Mouse (Mus musculus): ENCODE data around the gene Trp53bp2. TPM values are rescaled to one million over a fixed set of nuclear protein-coding genes. Genes with fewer than 3 reads are reported as not detected.

Gene Trp53bp2
- polyA plus RNA-seq, 1 experiment from 2014 or later, result 26.2 TPM

- 46% methylated on average over 4 of the region's 4 CpGs for WGBS
- no peaks in the 10 kb centered on the region for H3K9me3 ChIP-seq (ENCODE audit: low read length)
- no peak overlapping the region for H3K4me2 ChIP-seq (replicated peaks; ENCODE audit: low read depth, low read length)
- ATAC-seq (ENCODE audit: low FRiP score, low TSS enrichment), result 0 out of 2 replicates have a peak, but pooled peaks have one; percentile 19
- H3K4me1 ChIP-seq (ENCODE audit: insufficient read depth, low read length), result no peaks in the 10 kb centered on the region
- H3K9ac ChIP-seq (replicated peaks; ENCODE audit: low read length), result no peak overlapping the region
- H3K4me3 ChIP-seq (ENCODE audit: low read length), result no peak overlapping the region
- H3K27ac ChIP-seq (ENCODE audit: low read length), result peak overlapping the region; percentile 47; the same call in 1 of the 2 replicates
- peaks cover 42% of the 10 kb centered on the region for H3K36me3 ChIP-seq (ENCODE audit: insufficient read depth, low read length)
- no peaks in the 10 kb centered on the region for H3K27me3 ChIP-seq (ENCODE audit: insufficient read depth, low read length)
These were observed 43.5 kb downstream of the Trp53bp2 start for GRCm38 (mm10) chr1:182452473-182452872.

- 87% methylated on average over 2 of the region's 2 CpGs for WGBS
- Histone ChIP-seq H3K27me3 (ENCODE audit: insufficient read depth, low read length) (no peaks in the 10 kb centered on the region), H3K9ac (replicated peaks; ENCODE audit: low read length) (no peak overlapping the region), H3K9me3 (ENCODE audit: low read length) (no peaks in the 10 kb centered on the region), H3K4me2 (replicated peaks; ENCODE audit: low read depth, low read length) (no peak overlapping the region), H3K36me3 (ENCODE audit: insufficient read depth, low read length) (peaks cover 30% of the 10 kb centered on the region), H3K4me3 (ENCODE audit: low read length) (no peak overlapping the region), H3K27ac (ENCODE audit: low read length) (no peak overlapping the region), H3K4me1 (ENCODE audit: insufficient read depth, low read length) (peaks cover 18% of the 10 kb centered on the region)
- ATAC-seq (ENCODE audit: low FRiP score, low TSS enrichment), result no peak
These were observed 46.1 kb downstream of the Trp53bp2 start for GRCm38 (mm10) chr1:182455080-182455479.

GRCm38 (mm10) chr1:182458556-182458955, 49.6 kb downstream of the Trp53bp2 start:
- 56% methylated on average over 19 of the region's 19 CpGs for WGBS
- Histone ChIP-seq H3K27me3 (ENCODE audit: insufficient read depth, low read length) (no peaks in the 10 kb centered on the region), H3K4me3 (ENCODE audit: low read length) (no peak overlapping the region), H3K9me3 (ENCODE audit: low read length) (no peaks in the 10 kb centered on the region), H3K36me3 (ENCODE audit: insufficient read depth, low read length) (peaks cover 33% of the 10 kb centered on the region), H3K4me2 (replicated peaks; ENCODE audit: low read depth, low read length) (no peak overlapping the region), H3K4me1 (ENCODE audit: insufficient read depth, low read length) (peaks cover 42% of the 10 kb centered on the region), H3K9ac (replicated peaks; ENCODE audit: low read length) (no peak overlapping the region), H3K27ac (ENCODE audit: low read length) (peak overlapping the region; percentile 21; the same call in 1 of the 2 replicates)
- ATAC-seq (ENCODE audit: low FRiP score, low TSS enrichment), result no peak

GRCm38 (mm10) chr1:182459436-182459835, 50.5 kb downstream of the Trp53bp2 start:
- Histone ChIP-seq H3K9me3 (ENCODE audit: low read length) (no peaks in the 10 kb centered on the region), H3K4me3 (ENCODE audit: low read length) (no peak overlapping the region), H3K4me1 (ENCODE audit: insufficient read depth, low read length) (peaks cover 50% of the 10 kb centered on the region), H3K4me2 (replicated peaks; ENCODE audit: low read depth, low read length) (no peak overlapping the region), H3K9ac (replicated peaks; ENCODE audit: low read length) (no peak overlapping the region), H3K36me3 (ENCODE audit: insufficient read depth, low read length) (peaks cover 27% of the 10 kb centered on the region), H3K27me3 (ENCODE audit: insufficient read depth, low read length) (no peaks in the 10 kb centered on the region), H3K27ac (ENCODE audit: low read length) (peak overlapping the region; percentile 93)
- 63% methylated on average over 8 of the region's 8 CpGs for WGBS
- ATAC-seq (ENCODE audit: low FRiP score, low TSS enrichment), result 0 out of 2 replicates have a peak, but pooled peaks have one; percentile 4

GRCm38 (mm10) chr1:182460291-182461244, 51.6 kb downstream of the Trp53bp2 start:
- H3K36me3 ChIP-seq (ENCODE audit: insufficient read depth, low read length), result peaks cover 24% of the 10 kb centered on the region
- peak overlapping the region; percentile 38; the same call in 1 of the 2 replicates for H3K9ac ChIP-seq (replicated peaks; ENCODE audit: low read length)
- no peaks in the 10 kb centered on the region for H3K27me3 ChIP-seq (ENCODE audit: insufficient read depth, low read length)
- H3K4me1 ChIP-seq (ENCODE audit: insufficient read depth, low read length), result peaks cover 61% of the 10 kb centered on the region
- no peaks in the 10 kb centered on the region for H3K9me3 ChIP-seq (ENCODE audit: low read length)
- peak overlapping the region; percentile 93 for H3K27ac ChIP-seq (ENCODE audit: low read length)
- ATAC-seq (ENCODE audit: low FRiP score, low TSS enrichment), result 0 out of 2 replicates have a peak, but pooled peaks have one; percentile 28
- 30% methylated on average over 13 of the region's 13 CpGs for WGBS
- H3K4me3 ChIP-seq (ENCODE audit: low read length), result 0 out of 2 replicates have a peak overlapping the region, but pooled peaks have one; percentile 0
- H3K4me2 ChIP-seq (replicated peaks; ENCODE audit: low read depth, low read length), result peak overlapping the region; percentile 6; the same call in 1 of the 2 replicates

GRCm38 (mm10) chr1:182461261-182461660, 52.3 kb downstream of the Trp53bp2 start:
- H3K27me3 ChIP-seq (ENCODE audit: insufficient read depth, low read length), result no peaks in the 10 kb centered on the region
- 0 out of 2 replicates have a peak overlapping the region, but pooled peaks have one; percentile 0 for H3K4me3 ChIP-seq (ENCODE audit: low read length)
- 6% methylated on average over 7 of the region's 7 CpGs for WGBS
- H3K4me1 ChIP-seq (ENCODE audit: insufficient read depth, low read length), result peaks cover 64% of the 10 kb centered on the region
- H3K9ac ChIP-seq (replicated peaks; ENCODE audit: low read length), result peak overlapping the region; percentile 38; the same call in 1 of the 2 replicates
- ATAC-seq (ENCODE audit: low FRiP score, low TSS enrichment), result peak; percentile 30; the same call in 1 of the 2 replicates
- peaks cover 18% of the 10 kb centered on the region; the same call in 1 of the 2 replicates for H3K36me3 ChIP-seq (ENCODE audit: insufficient read depth, low read length)
- peak overlapping the region; percentile 93 for H3K27ac ChIP-seq (ENCODE audit: low read length)
- H3K4me2 ChIP-seq (replicated peaks; ENCODE audit: low read depth, low read length), result 0 out of 2 replicates have a peak overlapping the region, but pooled peaks have one; percentile 6
- H3K9me3 ChIP-seq (ENCODE audit: low read length), result no peaks in the 10 kb centered on the region

GRCm38 (mm10) chr1:182461813-182462212, 52.8 kb downstream of the Trp53bp2 start:
- Histone ChIP-seq H3K9ac (replicated peaks; ENCODE audit: low read length) (0 out of 2 replicates have a peak overlapping the region, but pooled peaks have one; percentile 26), H3K4me1 (ENCODE audit: insufficient read depth, low read length) (peaks cover 64% of the 10 kb centered on the region), H3K4me3 (ENCODE audit: low read length) (no peak overlapping the region), H3K36me3 (ENCODE audit: insufficient read depth, low read length) (peaks cover 18% of the 10 kb centered on the region; the same call in 1 of the 2 replicates), H3K4me2 (replicated peaks; ENCODE audit: low read depth, low read length) (no peak overlapping the region), H3K27ac (ENCODE audit: low read length) (peak overlapping the region; percentile 93), H3K9me3 (ENCODE audit: low read length) (no peaks in the 10 kb centered on the region), H3K27me3 (ENCODE audit: insufficient read depth, low read length) (no peaks in the 10 kb centered on the region)
- 68% methylated on average over 10 of the region's 10 CpGs for WGBS
- ATAC-seq (ENCODE audit: low FRiP score, low TSS enrichment), result no peak

- Histone ChIP-seq H3K4me1 (ENCODE audit: insufficient read depth, low read length) (peaks cover 43% of the 10 kb centered on the region), H3K9ac (replicated peaks; ENCODE audit: low read length) (no peak overlapping the region), H3K9me3 (ENCODE audit: low read length) (no peaks in the 10 kb centered on the region), H3K36me3 (ENCODE audit: insufficient read depth, low read length) (peaks cover 42% of the 10 kb centered on the region), H3K27ac (ENCODE audit: low read length) (peak overlapping the region; percentile 81), H3K4me2 (replicated peaks; ENCODE audit: low read depth, low read length) (0 out of 2 replicates have a peak overlapping the region, but pooled peaks have one; percentile 1), H3K27me3 (ENCODE audit: insufficient read depth, low read length) (no peaks in the 10 kb centered on the region), H3K4me3 (ENCODE audit: low read length) (no peak overlapping the region)
- ATAC-seq (ENCODE audit: low FRiP score, low TSS enrichment), result peak; percentile 84
- 22% methylated on average over 4 of the region's 4 CpGs for WGBS
These were observed 56.3 kb downstream of the Trp53bp2 start for GRCm38 (mm10) chr1:182465309-182465708.

- WGBS, result 64% methylated on average over 4 of the region's 4 CpGs
- H3K36me3 ChIP-seq (ENCODE audit: insufficient read depth, low read length), result peaks cover 47% of the 10 kb centered on the region
- no peak for ATAC-seq (ENCODE audit: low FRiP score, low TSS enrichment)
- no peaks in the 10 kb centered on the region for H3K9me3 ChIP-seq (ENCODE audit: low read length)
- H3K4me2 ChIP-seq (replicated peaks; ENCODE audit: low read depth, low read length), result no peak overlapping the region
- H3K4me1 ChIP-seq (ENCODE audit: insufficient read depth, low read length), result peaks cover 37% of the 10 kb centered on the region
- no peaks in the 10 kb centered on the region for H3K27me3 ChIP-seq (ENCODE audit: insufficient read depth, low read length)
- H3K4me3 ChIP-seq (ENCODE audit: low read length), result no peak overlapping the region
- no peak overlapping the region for H3K9ac ChIP-seq (replicated peaks; ENCODE audit: low read length)
- H3K27ac ChIP-seq (ENCODE audit: low read length), result peak overlapping the region; percentile 81
These were observed 57.0 kb downstream of the Trp53bp2 start for GRCm38 (mm10) chr1:182465978-182466377.

All from kidney, embryonic 16.5 days (tissue).